Mouse (Mus musculus) neural tube, embryonic 13.5 days (tissue): ENCODE results near the gene Rhag. TPM values are rescaled to one million over a fixed set of nuclear protein-coding genes. Genes with fewer than 3 reads are reported as not detected.
A peak's percentile ranks its signal among the peaks of the same experiment; 100 is the strongest.

Experiments used
- ATAC-seq: fragments of 200-750 bp; cut with Nextera tagmentation; 2 replicates; pipeline ENCODE4 v1.8.0; 2017; ENCODE audit warnings: low read depth, mild to moderate bottlenecking, moderate TSS enrichment, moderate library complexity
- H3K27ac ChIP-seq: fragments of 300-500 bp; sonication (generic); replicated peaks from 2 replicates; pipeline ENCODE4 v1.5.1; 2015; ENCODE audit warnings: moderate library complexity, mild to moderate bottlenecking, inconsistent platforms
- H3K27me3 ChIP-seq: fragments of 300-500 bp; sonication (generic); 2 replicates; pipeline ENCODE4 v1.6.1; 2015; ENCODE audit warnings: mild to moderate bottlenecking, inconsistent platforms
- H3K36me3 ChIP-seq: fragments of 300-500 bp; sonication (generic); 2 replicates; pipeline ENCODE4 v1.6.1; 2015; ENCODE audit warnings: mild to moderate bottlenecking, inconsistent platforms
- H3K4me1 ChIP-seq: fragments of 300-500 bp; sonication (generic); replicated peaks from 2 replicates; pipeline ENCODE4 v1.6.1; 2015; ENCODE audit warnings: inconsistent platforms
- H3K4me2 ChIP-seq: fragments of 300-500 bp; sonication (generic); 2 replicates; pipeline ENCODE4 v1.6.1; 2015; ENCODE audit warnings: inconsistent platforms, mild to moderate bottlenecking, moderate library complexity
- H3K4me3 ChIP-seq: fragments of 300-500 bp; sonication (generic); 2 replicates; pipeline ENCODE4 v1.5.1; 2015; ENCODE audit warnings: mild to moderate bottlenecking, inconsistent platforms
- H3K9ac ChIP-seq: fragments of 300-500 bp; sonication (generic); 2 replicates; pipeline ENCODE4 v1.6.1; 2015; ENCODE audit warnings: moderate library complexity, mild to moderate bottlenecking, inconsistent platforms
- H3K9me3 ChIP-seq: fragments of 300-500 bp; sonication (generic); 2 replicates; pipeline ENCODE4 v1.6.1; 2016; ENCODE audit warnings: inconsistent platforms
- WGBS: fragments of 180-500 bp; shearing (Covaris S2); methylation state at CpG from one replicate; pipeline ENCODE4 v1.1.7; 2015; 5-methylcytosine and 5-hydroxymethylcytosine counted together
- polyA plus RNA-seq: library from polyadenylated mRNA; unstranded; fragments of >200 nt; fragmentation: Nextera tagmentation; extraction: Ambion mirVana; gene quantifications from 2 replicates; pipeline ENCODE4 v1.2.1, GENCODE M21; 2015

The Rhag gene
- polyA plus RNA-seq, 1 experiment from 2014 or later, result 0.95 TPM

- H3K27me3 ChIP-seq, result peaks cover 7% of the 10 kb centered on the region
- H3K4me3 ChIP-seq, result peak within 1 kb of the TSS; percentile 55
- peak within 1 kb of the TSS; percentile 63 for H3K9ac ChIP-seq
- no peaks in the 10 kb centered on the region for H3K9me3 ChIP-seq
- under 1% methylated on average over 40 of the region's 40 CpGs for WGBS
- no peak within 1 kb of the TSS for H3K27ac ChIP-seq
- H3K36me3 ChIP-seq, result no peaks in the 10 kb centered on the region
- H3K4me2 ChIP-seq, result peak within 1 kb of the TSS; percentile 92
- ATAC-seq, result peak; percentile 75
- H3K4me1 ChIP-seq, result peaks cover 11% of the 10 kb centered on the region
These were observed 69.2 kb downstream of the Rhag start, which contains the start of gene 9130008F23Rik for GRCm38 (mm10) chr17:40879924-40880691. Gene 9130008F23Rik, minus strand, starts transcription at chr17:40880559.

DNA sequence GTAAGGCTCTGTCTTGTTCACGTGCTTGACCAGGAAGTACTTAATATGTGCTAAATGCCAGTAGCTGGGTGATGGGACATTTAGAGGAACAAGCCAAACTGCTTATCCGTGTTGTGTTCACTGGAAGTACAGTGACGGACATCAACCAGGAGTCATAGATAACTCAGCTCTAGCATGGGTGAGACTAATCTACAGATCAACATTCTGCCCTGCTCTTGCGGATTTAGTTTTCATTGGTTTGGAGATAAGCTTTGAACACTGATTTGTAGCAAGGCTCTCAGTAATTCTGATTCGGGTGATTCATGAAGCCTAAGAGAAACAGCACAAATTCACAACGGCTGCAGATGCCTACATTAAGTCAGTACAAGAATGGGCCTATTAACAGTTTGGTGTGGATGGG is 71.2 kb downstream of the Rhag start:
- H3K4me3 ChIP-seq, result no peak overlapping the region
- H3K27me3 ChIP-seq, result peaks cover 7% of the 10 kb centered on the region
- no peaks in the 10 kb centered on the region for H3K9me3 ChIP-seq
- 93% methylated on average over 6 of the region's 6 CpGs for WGBS
- peaks cover 11% of the 10 kb centered on the region for H3K4me1 ChIP-seq
- no peak overlapping the region for H3K4me2 ChIP-seq
- no peak overlapping the region for H3K27ac ChIP-seq
- H3K36me3 ChIP-seq, result no peaks in the 10 kb centered on the region
- no peak overlapping the region for H3K9ac ChIP-seq
- ATAC-seq, result no peak

DNA sequence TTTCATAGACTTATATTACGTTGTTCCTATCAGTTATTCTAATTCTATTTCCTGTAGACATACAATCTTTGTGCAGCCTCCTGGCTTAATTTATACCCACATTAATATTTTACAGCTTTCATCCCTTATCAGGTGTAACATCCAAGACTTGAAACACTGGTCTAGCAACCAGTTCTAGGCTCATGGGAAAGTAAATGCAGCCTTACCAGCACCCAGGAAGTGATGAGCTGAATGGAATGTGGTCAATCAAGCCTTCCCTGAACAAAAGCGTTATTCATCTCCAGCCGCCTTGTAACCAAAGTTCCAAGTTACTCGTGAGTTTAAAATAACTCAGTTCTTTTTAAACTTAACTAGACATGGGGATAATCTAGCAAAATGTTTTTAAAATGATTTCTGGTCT is 74.2 kb downstream of the Rhag start:
- H3K4me2 ChIP-seq, result no peak overlapping the region
- no peak overlapping the region for H3K27ac ChIP-seq
- no peaks in the 10 kb centered on the region for H3K27me3 ChIP-seq
- no peaks in the 10 kb centered on the region for H3K9me3 ChIP-seq
- no peak for ATAC-seq
- H3K9ac ChIP-seq, result no peak overlapping the region
- WGBS, result 88% methylated on average over 4 of the region's 4 CpGs
- H3K4me1 ChIP-seq, result peaks cover 5% of the 10 kb centered on the region
- H3K4me3 ChIP-seq, result no peak overlapping the region
- no peaks in the 10 kb centered on the region for H3K36me3 ChIP-seq

DNA sequence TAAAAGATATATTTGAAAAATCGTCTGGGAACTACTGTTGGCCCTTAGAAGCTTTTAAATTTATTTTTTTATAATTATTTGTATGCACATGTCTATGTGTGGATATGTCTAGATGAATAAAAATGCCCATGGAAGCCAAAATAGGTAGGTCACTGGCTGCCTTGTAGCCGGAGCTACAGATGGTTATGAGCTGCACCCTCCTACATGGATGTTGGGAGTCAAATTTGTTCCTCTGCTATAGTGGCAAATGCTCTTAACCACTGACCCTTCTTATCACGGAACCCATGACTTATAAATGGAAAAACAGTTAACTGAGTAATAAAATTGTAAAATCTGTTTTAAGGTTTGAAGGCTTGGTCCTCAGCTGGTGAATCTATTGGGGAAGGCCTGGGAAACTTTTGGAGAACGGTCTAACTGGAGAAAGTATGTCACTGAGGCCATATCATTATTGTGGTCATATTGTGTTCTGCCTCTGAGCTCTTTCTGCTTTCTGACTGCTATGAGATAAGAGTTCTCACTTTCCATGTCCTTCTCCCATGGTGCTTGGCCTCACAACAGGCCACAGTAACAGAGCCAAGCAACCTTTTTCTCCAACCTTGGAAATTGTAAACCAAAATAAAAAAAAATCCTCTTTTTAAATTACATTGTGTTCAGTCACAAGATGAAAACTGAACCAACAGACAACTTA is 77.1 kb downstream of the Rhag start:
- H3K9me3 ChIP-seq, result no peaks in the 10 kb centered on the region
- H3K9ac ChIP-seq, result no peak overlapping the region
- no peak overlapping the region for H3K4me2 ChIP-seq
- 83% methylated on average over 4 of the region's 4 CpGs for WGBS
- H3K4me3 ChIP-seq, result no peak overlapping the region
- ATAC-seq, result no peak
- no peak overlapping the region for H3K27ac ChIP-seq
- H3K36me3 ChIP-seq, result no peaks in the 10 kb centered on the region
- H3K4me1 ChIP-seq, result no peaks in the 10 kb centered on the region
- no peaks in the 10 kb centered on the region for H3K27me3 ChIP-seq

Other genes starting within 250 kb of the Rhag start
- not detected in 2 replicates for gene Esp6, start 249.6 kb upstream of the Rhag start, polyA plus RNA-seq
- not detected in 2 replicates for gene Esp4, start 212.5 kb upstream of the Rhag start, polyA plus RNA-seq
- not detected in 2 replicates for gene Esp3, start 179.1 kb upstream of the Rhag start, polyA plus RNA-seq
- not detected in 2 replicates for gene Esp1, start 84.0 kb upstream of the Rhag start, polyA plus RNA-seq
- not detected in 2 replicates for gene Crisp2, start 4.1 kb upstream of the Rhag start, polyA plus RNA-seq
- gene 9130008F23Rik, start 69.4 kb downstream of the Rhag start, polyA plus RNA-seq, result 0.32 and 0.51 TPM in 2 replicates
- gene Glyatl3, start 103.2 kb downstream of the Rhag start, polyA plus RNA-seq, result not detected in 2 replicates
- 23.6 and 26.5 TPM in 2 replicates for gene Mut, start 123.6 kb downstream of the Rhag start, polyA plus RNA-seq
- gene Cenpq, start 123.9 kb downstream of the Rhag start, polyA plus RNA-seq, result 11.7 and 13.0 TPM in 2 replicates